Mouse (Mus musculus) ES-CJ7 (cell line): ENCODE data around the gene Ccdc163.

Experiments used
- DNase-seq: peaks from one replicate; pipeline ENCODE4 v3.0.0; 2011; ENCODE audit warnings: low read depth, low spot score

Ccdc163 gene

GRCm38 (mm10) chr4:116777079-116777478 is 68.8 kb downstream of the Ccdc163 start:
- no peak for DNase-seq

GRCm38 (mm10) chr4:116780541-116780940 is 72.2 kb downstream of the Ccdc163 start:
- DNase-seq: peak; percentile 87

- no peak for DNase-seq
Measured at GRCm38 (mm10) chr4:116781366-116781765, 73.1 kb downstream of the Ccdc163 start.

- DNase-seq: peak; percentile 82
Measured at GRCm38 (mm10) chr4:116782171-116782570, 73.9 kb downstream of the Ccdc163 start.

GRCm38 (mm10) chr4:116786587-116786986 is 78.3 kb downstream of the Ccdc163 start:
- peak; percentile 53 for DNase-seq

GRCm38 (mm10) chr4:116787985-116788760 is 79.9 kb downstream of the Ccdc163 start:
- no peak for DNase-seq

- peak; percentile 88 for DNase-seq
Measured at GRCm38 (mm10) chr4:116788956-116789355, 80.6 kb downstream of the Ccdc163 start.

GRCm38 (mm10) chr4:116792453-116792852 is 84.1 kb downstream of the Ccdc163 start:
- no peak for DNase-seq

GRCm38 (mm10) chr4:116794273-116794672 is 86.0 kb downstream of the Ccdc163 start:
- DNase-seq: no peak

GRCm38 (mm10) chr4:116796442-116797110 is 88.3 kb downstream of the Ccdc163 start:
- DNase-seq: no peak

- DNase-seq: peak; percentile 76
Measured at GRCm38 (mm10) chr4:116799901-116800300, 91.6 kb downstream of the Ccdc163 start.
